Mouse (Mus musculus): Measurements from ENCODE around the gene Shh.
A peak's percentile ranks its signal among the peaks of the same experiment; 100 is the strongest.

The Shh gene

GRCm38 (mm10) chr5:28466760-28467306 is at the start of gene Shh:
Gene Shh (minus strand): TSS chr5:28467256.
- no peak for DNase-seq (ENCODE audit: low spot score)

GRCm38 (mm10) chr5:28500792-28501439 is 33.9 kb upstream of the Shh start:
- DNase-seq (ENCODE audit: low spot score), result no peak

- DNase-seq (ENCODE audit: low spot score), result no peak
Observed at GRCm38 (mm10) chr5:28498846-28499245, 31.8 kb upstream of the Shh start.

- DNase-seq (ENCODE audit: low spot score), result no peak
Observed at GRCm38 (mm10) chr5:28495712-28496650, 28.9 kb upstream of the Shh start.

GRCm38 (mm10) chr5:28493550-28493949 is 26.5 kb upstream of the Shh start:
- DNase-seq (ENCODE audit: low spot score), result no peak

- DNase-seq (ENCODE audit: low spot score), result no peak
Observed at GRCm38 (mm10) chr5:28482991-28483390, 15.9 kb upstream of the Shh start.

GRCm38 (mm10) chr5:28481730-28482129 is 14.7 kb upstream of the Shh start:
- DNase-seq (ENCODE audit: low spot score), result no peak

GRCm38 (mm10) chr5:28476389-28477379 is 9.6 kb upstream of the Shh start:
- no peak for DNase-seq (ENCODE audit: low spot score)

GRCm38 (mm10) chr5:28473556-28473955 is 6.5 kb upstream of the Shh start:
- no peak for DNase-seq (ENCODE audit: low spot score)

- peak; percentile 66 for DNase-seq (ENCODE audit: low spot score)
Observed at GRCm38 (mm10) chr5:28469525-28470202, 2.6 kb upstream of the Shh start.

- DNase-seq (ENCODE audit: low spot score), result no peak
Observed at GRCm38 (mm10) chr5:28466351-28466750, 705 bp downstream of the Shh start.

GRCm38 (mm10) chr5:28465526-28465925 is 1.5 kb downstream of the Shh start:
- DNase-seq (ENCODE audit: low spot score), result no peak

GRCm38 (mm10) chr5:28465099-28465406 is 2.0 kb downstream of the Shh start:
- DNase-seq (ENCODE audit: low spot score), result no peak

- DNase-seq (ENCODE audit: low spot score), result no peak
Observed at GRCm38 (mm10) chr5:28464361-28465098, 2.5 kb downstream of the Shh start.

- no peak for DNase-seq (ENCODE audit: low spot score)
Observed at GRCm38 (mm10) chr5:28463656-28464055, 3.4 kb downstream of the Shh start.

GRCm38 (mm10) chr5:28462741-28463590 is 4.1 kb downstream of the Shh start:
- no peak for DNase-seq (ENCODE audit: low spot score)

- no peak for DNase-seq (ENCODE audit: low spot score)
Observed at GRCm38 (mm10) chr5:28461376-28461775, 5.7 kb downstream of the Shh start.

GRCm38 (mm10) chr5:28460556-28461350 is 6.3 kb downstream of the Shh start:
- no peak for DNase-seq (ENCODE audit: low spot score)

Data from adipocyte (in vitro differentiated cells).